Mouse (Mus musculus): Measurements from ENCODE around the gene Esp34. TPM values are rescaled to one million over a fixed set of nuclear protein-coding genes. Genes with fewer than 3 reads are reported as not detected.

The Esp34 gene
- not detected in 2 replicates for polyA plus RNA-seq (2012; ENCODE audit: low replicate concordance)

DNA sequence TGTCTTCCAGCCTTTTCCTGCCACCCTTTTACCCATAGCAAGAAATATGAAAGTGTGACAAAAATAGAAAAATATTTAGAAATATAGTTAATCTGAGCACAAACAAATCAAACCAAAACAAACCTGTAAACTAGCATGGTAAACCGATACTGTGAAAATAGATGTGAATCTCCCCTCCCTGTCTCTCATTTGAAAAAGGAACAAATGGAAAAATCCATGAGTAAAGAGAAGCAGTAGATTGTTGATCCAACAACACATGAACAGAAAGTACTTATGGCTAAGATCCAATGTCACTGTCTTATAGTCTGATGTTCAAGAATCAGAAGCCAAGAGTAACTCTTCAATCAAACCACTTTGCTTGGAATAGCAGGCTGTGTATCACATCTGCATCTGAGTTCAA, at the start of gene Esp34:
Esp34 (plus strand) TSS at position 301 of the 400 bp plus-strand sequence.

Other genes with a start within 250 kb of the Esp34 start
- gene Olfr137, start 246.6 kb upstream of the Esp34 start, polyA plus RNA-seq (2012; ENCODE audit: low replicate concordance), result not detected in 2 replicates
- not detected in 2 replicates for gene Olfr136, start 224.4 kb upstream of the Esp34 start, polyA plus RNA-seq (2012; ENCODE audit: low replicate concordance)
- not detected in 2 replicates for gene Esp36, start 134.0 kb upstream of the Esp34 start, polyA plus RNA-seq (2012; ENCODE audit: low replicate concordance)
- not detected in 2 replicates for gene Esp31, start 85.3 kb downstream of the Esp34 start, polyA plus RNA-seq (2012; ENCODE audit: low replicate concordance)